Mouse (Mus musculus) lung, postnatal 0 days (tissue): ENCODE results near the gene Hoxd8. TPM values are rescaled to one million over a fixed set of nuclear protein-coding genes. Genes with fewer than 3 reads are reported as not detected.

Experiments used
- ATAC-seq: fragments of 200-750 bp; cut with Nextera tagmentation; 2 replicates; pipeline ENCODE4 v1.8.0; 2017; ENCODE audit warnings: moderate library complexity
- DNase-seq: peaks from one replicate; pipeline ENCODE4 v3.0.0-alpha.2; 2016; ENCODE audit warnings: low spot score
- H3K27ac ChIP-seq: fragments of 300-500 bp; sonication (generic); 2 replicates; pipeline ENCODE4 v1.5.1; 2014; ENCODE audit warnings: antibody characterized with exemption, mild to moderate bottlenecking, low read length, mixed read lengths
- H3K27me3 ChIP-seq: fragments of 300-500 bp; sonication (generic); replicated peaks from 2 replicates; pipeline ENCODE4 v1.6.1; 2014; ENCODE audit warnings: low read length, mixed read lengths; ENCODE audit not compliant: insufficient read depth
- H3K36me3 ChIP-seq: fragments of 300-500 bp; sonication (generic); 2 replicates; pipeline ENCODE4 v1.6.1; 2014; ENCODE audit warnings: low read length, mixed read lengths; ENCODE audit not compliant: insufficient read depth
- H3K4me1 ChIP-seq: fragments of 300-500 bp; sonication (generic); 2 replicates; pipeline ENCODE4 v1.6.1; 2014; ENCODE audit warnings: antibody characterized with exemption, low read depth, low read length, mixed read lengths; ENCODE audit not compliant: insufficient read depth
- H3K4me2 ChIP-seq: fragments of 300-500 bp; sonication (generic); replicated peaks from 2 replicates; pipeline ENCODE4 v1.6.1; 2014; ENCODE audit warnings: low read depth, mild to moderate bottlenecking, low read length, moderate library complexity, mixed read lengths
- H3K4me3 ChIP-seq: fragments of 300-500 bp; sonication (generic); 2 replicates; pipeline ENCODE4 v1.5.1; 2014; ENCODE audit warnings: low read depth, low read length
- H3K9ac ChIP-seq: fragments of 300-500 bp; sonication (generic); replicated peaks from 2 replicates; pipeline ENCODE4 v1.6.1; 2014; ENCODE audit warnings: low read depth, mild to moderate bottlenecking
- H3K9me3 ChIP-seq: fragments of 300-500 bp; sonication (generic); 2 replicates; pipeline ENCODE4 v1.6.1; 2016; ENCODE audit warnings: low read length, mixed read lengths
- CTCF ChIP-seq: IDR thresholded peaks from 2 replicates; pipeline ENCODE4 v1.5.1; 2016; ENCODE audit warnings: antibody characterized with exemption, mild to moderate bottlenecking
- EP300 ChIP-seq: IDR thresholded peaks from 2 replicates; pipeline ENCODE4 v1.6.1; 2016; ENCODE audit warnings: antibody characterized with exemption, mild to moderate bottlenecking, control low read depth
- WGBS: fragments of 180-500 bp; shearing (Covaris S2); extraction: QIAGEN DNeasy Blood & Tissue Kit; methylation state at CpG from one replicate; pipeline ENCODE4 v1.1.7; 2014; 5-methylcytosine and 5-hydroxymethylcytosine counted together
- polyA plus RNA-seq: library from polyadenylated mRNA; unstranded; fragments of >200 nt; fragmentation: Nextera tagmentation; extraction: Ambion mirVana; gene quantifications from 2 replicates; pipeline ENCODE4 v1.2.1, GENCODE M21; 2015

Hoxd8 gene
- polyA plus RNA-seq, 1 experiment from 2014 or later: 0.44 TPM

- H3K4me3 ChIP-seq: no peak overlapping the region
- TF ChIP-seq CTCF: no peak
- H3K36me3 ChIP-seq: no peaks in the 10 kb centered on the region
- no peak overlapping the region for H3K9ac ChIP-seq
- H3K4me1 ChIP-seq: peaks cover 5% of the 10 kb centered on the region; the same call in 1 of the 2 replicates
- peaks cover 92% of the 10 kb centered on the region for H3K27me3 ChIP-seq
- H3K4me2 ChIP-seq: no peak overlapping the region
- ATAC-seq (no peak), DNase-seq (no peak)
- H3K9me3 ChIP-seq: no peaks in the 10 kb centered on the region
- no peak overlapping the region for H3K27ac ChIP-seq
- 2% methylated on average over 27 of the region's 27 CpGs for WGBS
Measured at GRCm38 (mm10) chr2:74686988-74687697, 17.3 kb upstream of the Hoxd8 start.

GRCm38 (mm10) chr2:74687698-74688555 lies 16.5 kb upstream of the Hoxd8 start:
- no peak overlapping the region for H3K27ac ChIP-seq
- no peak for ATAC-seq
- no peak overlapping the region for H3K4me2 ChIP-seq
- no peak for TF ChIP-seq EP300
- no peak for TF ChIP-seq CTCF
- H3K9me3 ChIP-seq: no peaks in the 10 kb centered on the region
- no peaks in the 10 kb centered on the region; the same call in 1 of the 2 replicates for H3K4me1 ChIP-seq
- no peak for DNase-seq
- no peaks in the 10 kb centered on the region for H3K36me3 ChIP-seq
- H3K4me3 ChIP-seq: no peak overlapping the region
- under 1% methylated on average over 31 of the region's 31 CpGs for WGBS
- no peak overlapping the region for H3K9ac ChIP-seq
- H3K27me3 ChIP-seq: peaks cover 91% of the 10 kb centered on the region

- ATAC-seq (no peak), DNase-seq (no peak)
- H3K27me3 ChIP-seq: peaks cover 94% of the 10 kb centered on the region
- H3K36me3 ChIP-seq: no peaks in the 10 kb centered on the region
- no peak overlapping the region for H3K9ac ChIP-seq
- no peaks in the 10 kb centered on the region for H3K9me3 ChIP-seq
- H3K27ac ChIP-seq: no peak overlapping the region
- no peak overlapping the region for H3K4me3 ChIP-seq
- H3K4me1 ChIP-seq: no peaks in the 10 kb centered on the region
- 4% methylated on average over 12 of the region's 12 CpGs for WGBS
- TF ChIP-seq CTCF (no peak), EP300 (no peak)
- H3K4me2 ChIP-seq: no peak overlapping the region
Measured at GRCm38 (mm10) chr2:74688795-74689573, 15.4 kb upstream of the Hoxd8 start.

DNA sequence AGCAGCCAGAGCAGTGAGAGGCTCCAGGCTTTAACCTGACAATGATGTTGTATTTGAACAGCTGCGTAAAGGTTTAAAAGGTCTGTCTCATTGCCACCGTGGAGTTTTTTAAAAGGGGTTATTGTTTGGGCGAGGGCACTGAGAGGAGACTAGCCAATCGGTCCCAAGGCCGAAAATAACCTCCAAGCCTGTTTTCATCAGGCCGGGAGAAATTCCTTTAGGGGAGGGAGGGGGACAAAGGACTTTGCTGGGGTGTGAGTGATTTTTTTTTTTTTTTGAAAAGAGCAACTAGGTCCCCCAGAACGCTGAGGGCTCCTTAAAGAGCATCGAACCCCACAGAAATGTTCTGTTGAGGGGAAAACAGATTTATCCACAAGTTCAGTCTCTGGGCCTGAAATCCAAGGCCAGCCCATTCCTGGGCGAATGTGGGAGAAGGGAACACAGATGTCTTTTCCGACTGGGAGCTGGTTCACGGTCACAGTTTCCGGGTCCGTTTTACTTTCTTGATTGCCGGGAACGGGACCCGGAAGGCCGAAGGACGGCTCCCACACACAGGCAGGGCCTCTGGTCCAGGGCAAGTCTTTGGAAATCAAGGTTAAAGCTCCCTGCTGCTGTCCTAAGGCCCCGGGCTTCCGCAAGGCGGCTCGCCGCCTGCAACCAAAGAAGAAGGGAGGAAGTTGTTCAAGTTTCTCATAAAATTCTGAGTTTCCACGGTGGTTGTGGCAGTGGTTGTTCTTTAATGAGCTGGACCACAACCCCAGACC lies 14.7 kb upstream of the Hoxd8 start:
- no peak for TF ChIP-seq CTCF
- Histone ChIP-seq H3K9me3 (no peaks in the 10 kb centered on the region), H3K4me3 (no peak overlapping the region), H3K4me1 (no peaks in the 10 kb centered on the region), H3K27ac (no peak overlapping the region), H3K9ac (no peak overlapping the region), H3K4me2 (no peak overlapping the region), H3K27me3 (peaks cover 92% of the 10 kb centered on the region), H3K36me3 (no peaks in the 10 kb centered on the region)
- ATAC-seq: no peak
- 4% methylated on average over 24 of the region's 24 CpGs for WGBS
- DNase-seq: no peak

DNA sequence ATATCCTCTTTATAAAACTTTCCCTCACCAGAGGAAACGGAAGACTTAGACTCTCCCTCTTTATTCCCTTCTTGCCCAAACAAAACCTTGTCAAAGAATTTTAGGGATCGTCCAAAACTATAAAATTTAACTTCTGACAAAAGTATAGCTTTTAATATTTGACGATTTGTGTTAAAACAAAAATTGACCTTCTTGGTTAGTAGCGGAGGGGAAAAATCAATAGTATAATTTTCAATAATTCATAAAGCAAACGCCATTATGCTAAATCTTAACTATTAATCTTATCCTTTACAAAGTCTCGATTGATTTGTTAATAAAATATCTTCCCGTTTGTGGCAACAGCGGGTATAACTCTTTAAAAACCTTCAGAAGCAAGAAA lies 14.1 kb upstream of the Hoxd8 start:
- H3K36me3 ChIP-seq: no peaks in the 10 kb centered on the region
- H3K9ac ChIP-seq: no peak overlapping the region
- DNase-seq (no peak), ATAC-seq (no peak)
- TF ChIP-seq CTCF: no peak
- TF ChIP-seq EP300: no peak
- H3K4me1 ChIP-seq: no peaks in the 10 kb centered on the region
- WGBS: 10% methylated on average over 8 of the region's 8 CpGs
- H3K4me2 ChIP-seq: no peak overlapping the region
- no peak overlapping the region for H3K4me3 ChIP-seq
- H3K27me3 ChIP-seq: peaks cover 92% of the 10 kb centered on the region
- no peak overlapping the region for H3K27ac ChIP-seq
- H3K9me3 ChIP-seq: no peaks in the 10 kb centered on the region
